Mouse (Mus musculus) left cerebral cortex, postnatal 25 days (tissue): ENCODE data around the gene Ism1. TPM values are rescaled to one million over a fixed set of nuclear protein-coding genes. Genes with fewer than 3 reads are reported as not detected.

Experiments
- DNase-seq, 2 experiments: peaks; one replicate each; pipeline ENCODE4 v3.0.0; 2022; ENCODE audit warnings: low spot score in 2 of 2, mixed read lengths in 1 of 2
- intact Hi-C: fragments of 180-260 bp; cut with DNase I; formaldehyde crosslinking; loops from one replicate; pipeline ENCODE4 v1.15.1; 2025
- total RNA-seq, 2 experiments: library from RNA; stranded (reverse); gene quantifications; 2 replicates each; pipeline ENCODE4 v1.2.3; 2021

The Ism1 gene
- 1 to 10 TPM; 6.6 to 7.5 TPM for total RNA-seq

DNA sequence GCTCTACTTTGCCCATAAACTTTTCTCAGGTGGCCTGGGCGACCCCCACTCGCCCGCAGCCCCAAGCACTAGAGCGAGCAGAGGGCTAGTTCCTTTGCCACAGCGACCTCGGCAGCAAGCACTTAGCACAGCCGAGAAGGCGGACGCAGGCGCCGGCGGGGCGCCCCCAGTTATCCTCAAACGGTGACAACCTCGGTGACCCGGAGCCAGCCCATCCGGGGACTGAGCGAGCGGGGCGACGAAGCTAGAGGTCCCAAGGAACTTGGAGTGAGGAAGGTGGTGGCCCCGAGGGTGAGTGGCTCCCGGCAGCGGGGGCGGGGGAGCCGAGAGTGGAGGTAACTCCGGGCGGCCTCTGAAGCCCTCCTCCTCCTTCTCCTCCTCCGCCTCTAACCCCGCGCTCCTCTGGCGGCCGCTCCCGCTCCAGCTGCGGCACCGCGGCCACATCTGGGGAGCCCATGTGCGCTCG, at the start of gene Ism1:
Gene Ism1, plus strand, starts transcription at position 370 of the 466 bp plus-strand sequence.
- intact Hi-C loops, result loop anchor here (5.0 to 10.0 kb wide), 2 partner anchors 39 to 287 kb away; no protein-coding TSS in a partner anchor
- DNase-seq, result peak in 1 of 2 experiments; percentile 49

DNA sequence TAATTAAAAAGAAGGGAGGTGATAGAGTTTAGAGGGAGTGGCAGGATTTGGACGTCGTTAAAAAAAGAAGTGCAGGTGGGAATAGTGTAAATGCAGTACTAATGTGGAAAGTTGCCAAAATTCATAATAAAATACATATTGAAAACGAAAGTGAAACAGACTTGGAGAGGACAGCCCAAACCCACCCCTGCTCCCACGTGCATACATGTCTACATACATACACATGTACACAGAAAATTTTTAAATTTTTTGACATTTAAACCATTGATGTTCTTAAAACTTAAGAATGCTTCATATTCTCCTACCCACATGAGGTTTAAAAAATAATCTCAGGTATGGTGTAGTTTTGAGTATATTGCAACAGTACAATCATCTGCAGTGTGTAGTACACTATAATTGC, 49.2 kb upstream of the Ism1 start:
- intact Hi-C loops, result no loop called here
- DNase-seq, result no peak

DNA sequence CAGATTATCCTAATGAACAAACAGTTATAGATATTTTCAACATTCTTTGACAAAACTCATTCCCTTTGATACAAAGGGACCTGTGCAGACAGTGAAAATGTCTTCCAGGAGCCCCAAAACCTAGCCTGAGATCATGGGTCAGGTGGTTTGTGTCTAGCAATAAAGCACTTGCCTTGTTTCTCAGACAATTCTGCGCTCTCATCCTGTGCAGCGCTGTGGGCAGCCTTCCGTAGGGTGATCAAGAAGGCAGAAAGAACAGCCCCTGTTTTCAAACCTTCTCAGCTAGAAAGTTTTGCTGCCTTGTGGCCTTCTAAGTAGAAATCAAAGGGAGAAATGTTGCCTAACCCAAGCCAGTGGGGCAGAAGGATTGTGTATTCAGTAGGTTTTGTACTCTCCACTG, 48.3 kb upstream of the Ism1 start:
- intact Hi-C loops, result no loop called here
- DNase-seq, result no peak

DNA sequence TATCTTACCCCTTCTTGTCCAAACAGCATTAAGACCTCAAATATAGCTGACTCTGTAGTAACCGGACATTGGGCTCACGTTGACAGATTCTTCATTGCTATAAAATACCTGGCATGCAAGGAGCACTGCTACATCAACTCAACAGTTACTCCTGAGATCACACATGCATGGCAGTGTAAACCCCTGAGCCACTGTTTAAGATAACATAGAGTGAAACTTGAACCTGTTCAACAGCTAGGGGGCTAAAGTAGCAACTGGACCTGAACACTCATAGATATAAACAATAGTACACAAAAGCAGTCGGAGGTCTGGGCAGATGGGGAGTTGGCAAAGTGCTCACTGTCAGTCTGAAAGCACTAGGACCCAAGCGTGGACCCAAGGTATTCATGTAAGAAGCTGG, 43.5 kb upstream of the Ism1 start:
- no peak for DNase-seq
- intact Hi-C loops, result no loop called here

DNA sequence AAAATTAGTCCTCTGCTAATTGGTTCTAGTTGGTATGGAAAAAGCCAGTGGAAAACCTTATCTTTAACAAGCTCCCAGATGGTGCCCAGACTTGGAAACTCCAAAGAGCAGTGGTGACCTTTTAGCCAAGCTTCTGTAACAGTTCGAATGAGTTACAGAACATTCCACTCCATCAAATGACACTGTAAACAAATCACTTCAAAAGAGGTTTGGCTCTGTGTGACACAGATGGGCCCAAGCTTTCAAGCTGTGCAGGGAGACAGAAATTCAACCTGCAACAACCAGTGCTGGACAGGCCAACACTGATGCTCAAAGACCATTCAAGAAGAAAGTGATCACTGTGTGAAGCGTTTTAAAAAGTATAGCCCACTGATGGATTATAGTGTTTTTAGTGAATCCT, 40.1 kb upstream of the Ism1 start:
- intact Hi-C loops, result no loop called here

DNA sequence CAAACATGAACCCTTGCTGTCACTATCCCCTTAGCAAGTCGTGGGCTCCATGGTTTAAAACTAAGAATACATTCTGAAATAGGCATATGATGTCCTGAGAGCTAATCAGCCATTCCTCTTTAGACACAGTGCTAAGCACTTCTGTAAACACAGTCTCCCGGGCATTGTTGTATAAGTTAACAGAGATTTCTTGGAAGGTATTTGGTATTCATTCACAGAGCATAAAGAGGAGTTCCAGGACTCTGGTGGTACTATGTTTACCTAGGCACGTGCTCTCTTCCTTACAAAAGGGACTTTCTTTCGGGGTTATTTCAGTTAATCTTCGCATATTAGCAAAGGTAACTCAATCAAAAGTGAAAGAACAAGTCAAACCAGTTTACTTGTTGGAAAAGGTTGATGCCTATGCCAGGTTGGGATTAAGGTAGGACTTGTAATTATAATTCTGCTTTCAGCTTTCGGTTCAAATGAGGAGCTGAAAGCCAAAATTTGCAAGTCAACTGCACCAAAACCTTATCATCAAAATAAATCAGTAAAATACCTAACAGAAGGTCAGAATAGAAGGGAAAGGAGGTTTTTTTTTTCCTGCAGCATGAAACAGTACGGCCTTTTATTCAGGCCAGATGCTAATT, 36.1 kb upstream of the Ism1 start:
- intact Hi-C loops, result no loop called here
- no peak for DNase-seq

More for the DNA sequence above, 40.1 kb upstream of the Ism1 start:
- no peak for DNase-seq

DNA sequence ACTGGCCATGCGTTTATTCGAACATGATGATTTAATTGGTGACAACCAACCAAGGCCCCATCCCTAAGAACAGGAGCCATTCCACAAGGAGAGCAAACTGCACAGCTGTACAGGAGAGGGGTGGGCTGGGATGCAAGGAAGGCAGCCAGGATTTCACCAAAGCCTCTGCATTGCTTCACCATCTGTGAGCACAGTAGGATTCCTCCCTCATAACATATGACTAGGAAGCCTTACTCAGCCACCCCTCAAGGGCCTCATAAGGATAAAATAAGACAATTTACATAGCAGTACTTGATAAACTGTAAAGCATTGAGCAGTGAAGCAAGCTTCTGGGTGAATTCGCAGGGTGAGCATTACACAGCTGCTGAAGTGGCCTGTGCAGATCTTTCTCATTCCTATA, 28.5 kb upstream of the Ism1 start:
- DNase-seq, result peak in 1 of 2 experiments; percentile 82
- intact Hi-C loops, result no loop called here

DNA sequence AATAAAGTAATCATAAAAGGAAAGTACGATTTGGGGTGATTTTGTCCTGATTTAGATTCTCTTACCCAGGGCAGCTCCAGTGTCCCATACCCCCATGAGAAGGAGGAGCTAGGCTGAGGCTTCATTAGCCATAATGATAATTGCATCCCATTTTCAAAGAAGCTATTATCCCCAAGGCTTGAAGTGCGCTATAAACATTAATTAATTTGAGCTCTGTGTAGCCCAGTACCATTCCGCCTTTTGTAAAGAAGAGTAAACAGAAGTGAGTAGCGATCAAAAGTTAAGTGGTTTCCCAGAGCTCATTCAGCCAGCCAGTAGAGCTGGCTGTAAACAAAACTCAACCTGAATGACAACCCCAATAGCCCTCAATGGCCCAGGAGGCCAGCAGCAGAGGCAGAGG, 21.2 kb upstream of the Ism1 start:
- intact Hi-C loops, result no loop called here
- DNase-seq, result no peak

DNA sequence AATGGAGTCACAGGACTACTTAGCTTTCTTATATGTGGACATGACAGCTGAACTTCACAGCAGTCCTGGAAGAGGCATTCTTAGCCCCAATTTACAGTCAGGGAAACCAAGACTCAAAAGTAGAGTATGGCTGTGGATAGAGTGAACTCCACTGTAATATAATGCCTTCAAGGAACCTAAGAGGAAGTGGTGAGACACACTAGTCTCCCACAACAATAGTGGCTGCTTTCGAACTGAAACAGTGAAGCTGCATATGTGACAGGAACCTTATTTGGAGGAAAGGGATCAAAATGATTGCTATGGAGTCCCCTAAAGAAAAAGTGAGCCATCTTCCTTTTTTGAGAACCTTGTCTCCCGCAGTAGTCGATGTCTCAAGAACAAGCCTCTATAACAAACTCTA, 6.1 kb upstream of the Ism1 start:
- DNase-seq, result no peak
- intact Hi-C loops, result loop anchor here (10.0 kb wide), 1 partner anchor 293 kb away; no protein-coding TSS in a partner anchor

DNA sequence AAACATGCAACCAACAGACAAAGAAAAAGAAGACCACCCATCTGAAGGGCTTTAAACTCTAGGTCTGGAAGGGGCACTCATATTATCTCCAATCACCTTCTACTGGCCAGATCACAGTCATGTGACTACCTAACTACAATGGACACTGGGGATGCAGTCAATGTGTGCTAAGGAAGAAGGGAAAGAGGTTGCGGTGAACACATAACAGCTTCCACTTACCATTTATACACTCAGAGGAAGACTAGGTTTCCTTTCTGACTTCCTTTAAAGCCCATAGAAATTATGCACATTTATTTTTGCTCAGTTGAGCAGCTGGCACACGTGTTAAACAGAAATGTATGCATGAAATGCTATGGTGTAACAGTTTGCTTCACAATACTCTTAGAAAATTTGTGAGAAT, 5.6 kb upstream of the Ism1 start:
- intact Hi-C loops, result loop anchor here (10.0 kb wide), 1 partner anchor 292 kb away; no protein-coding TSS in a partner anchor
- DNase-seq, result no peak

DNA sequence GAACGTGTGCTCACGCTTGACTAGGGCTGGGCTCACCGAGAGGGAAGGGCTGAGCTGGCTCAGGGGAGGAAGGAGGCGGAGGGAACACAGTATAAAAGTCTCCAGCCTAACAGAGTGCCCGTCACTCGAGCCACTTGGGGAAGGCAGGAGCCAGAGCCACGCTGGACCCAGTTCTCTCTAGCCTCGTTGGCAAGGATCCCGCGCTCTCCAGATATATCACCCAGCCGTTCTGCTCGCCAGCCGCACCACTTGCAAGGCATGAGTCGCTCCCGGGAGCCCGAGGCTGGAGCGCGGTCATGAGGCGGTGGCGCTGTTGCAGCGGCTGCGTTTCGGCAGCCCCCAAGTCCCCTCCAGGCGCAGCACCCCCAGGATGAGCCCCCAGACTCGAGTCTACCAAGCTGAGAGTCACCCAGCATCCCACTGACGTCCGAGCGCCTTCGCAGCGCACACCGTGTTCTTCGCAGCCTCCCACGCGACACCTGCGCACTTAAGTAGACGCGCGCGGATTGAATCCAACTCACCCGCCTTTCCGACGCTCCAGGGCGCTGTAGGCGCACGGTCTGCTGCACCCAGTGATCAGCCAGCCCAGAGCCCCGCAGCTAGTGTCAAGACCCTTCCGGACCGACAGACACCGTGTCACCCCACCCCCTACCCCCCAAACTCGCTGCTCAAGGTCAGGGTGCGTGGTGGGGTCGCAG, 764 bp upstream of the Ism1 start:
- peak; percentile 84 to 89 for DNase-seq
- intact Hi-C loops, result loop anchor here (5.0 to 10.0 kb wide), 2 partner anchors 40 to 288 kb away; no protein-coding TSS in a partner anchor

DNA sequence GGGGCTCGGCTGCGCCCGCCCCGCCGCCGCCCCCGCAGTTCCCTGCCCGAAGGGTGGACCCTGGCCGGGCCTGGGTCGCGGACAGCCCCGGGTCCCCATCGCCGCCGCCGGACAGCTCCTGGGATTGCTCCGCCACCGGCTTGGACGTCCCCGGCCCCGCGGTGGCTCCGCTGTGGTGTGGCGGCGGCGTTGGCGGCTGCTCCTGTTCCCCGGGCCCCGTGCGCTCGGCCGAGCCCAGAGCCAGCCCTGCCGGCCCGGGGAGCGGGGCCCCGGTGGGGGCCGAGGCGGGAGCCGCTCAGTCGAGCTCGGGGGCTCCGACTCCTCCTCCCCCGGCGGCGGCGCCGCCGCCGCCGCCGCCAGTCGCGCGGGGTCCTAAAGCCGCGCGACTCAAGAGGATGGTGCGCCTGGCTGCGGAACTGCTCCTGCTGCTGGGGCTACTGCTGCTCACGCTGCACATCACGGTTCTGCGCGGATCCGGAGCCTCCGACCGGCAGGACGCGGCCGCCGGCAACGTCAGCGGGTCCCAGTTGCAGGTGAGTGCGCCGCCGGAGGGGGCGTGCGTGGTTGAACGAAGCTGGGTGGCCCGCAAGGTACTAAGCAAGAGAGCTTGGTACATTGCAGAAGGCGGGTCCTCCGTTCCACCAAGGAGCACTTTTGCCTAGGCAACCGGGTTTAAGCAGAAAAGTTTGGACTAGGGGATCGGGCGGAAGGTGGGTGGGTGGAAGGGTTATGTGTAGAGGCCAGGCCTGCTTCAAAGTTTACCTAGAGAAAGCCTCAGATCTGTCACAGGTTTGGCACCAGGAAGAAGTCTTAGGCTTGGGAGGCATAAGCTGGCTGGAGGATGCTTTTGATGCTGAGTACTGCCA, 530 bp downstream of the Ism1 start:
- intact Hi-C loops, result loop anchor here (5.0 to 10.0 kb wide), 2 partner anchors 39 to 286 kb away; no protein-coding TSS in a partner anchor
- DNase-seq, result peak; percentile 69 to 77

DNA sequence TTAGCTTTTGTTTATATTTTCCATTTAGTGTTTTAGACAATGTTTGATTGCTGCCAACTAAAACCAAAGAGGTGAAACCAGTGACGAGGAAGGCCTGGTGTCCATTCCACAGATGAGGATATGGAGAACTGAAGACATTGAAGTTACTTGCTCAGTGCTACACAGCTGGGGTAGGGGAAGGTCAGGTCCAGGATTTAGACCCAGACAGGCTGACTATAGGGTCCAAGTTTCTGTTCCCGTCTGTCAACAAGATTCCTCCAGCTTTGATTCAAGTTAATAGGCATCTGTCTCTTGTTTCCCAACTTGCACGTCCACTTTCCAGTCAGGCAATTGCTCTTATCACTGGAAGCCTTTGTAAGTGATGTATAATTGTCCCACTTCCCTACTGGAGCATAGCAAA, 4.6 kb downstream of the Ism1 start:
- intact Hi-C loops, result no loop called here
- no peak for DNase-seq

DNA sequence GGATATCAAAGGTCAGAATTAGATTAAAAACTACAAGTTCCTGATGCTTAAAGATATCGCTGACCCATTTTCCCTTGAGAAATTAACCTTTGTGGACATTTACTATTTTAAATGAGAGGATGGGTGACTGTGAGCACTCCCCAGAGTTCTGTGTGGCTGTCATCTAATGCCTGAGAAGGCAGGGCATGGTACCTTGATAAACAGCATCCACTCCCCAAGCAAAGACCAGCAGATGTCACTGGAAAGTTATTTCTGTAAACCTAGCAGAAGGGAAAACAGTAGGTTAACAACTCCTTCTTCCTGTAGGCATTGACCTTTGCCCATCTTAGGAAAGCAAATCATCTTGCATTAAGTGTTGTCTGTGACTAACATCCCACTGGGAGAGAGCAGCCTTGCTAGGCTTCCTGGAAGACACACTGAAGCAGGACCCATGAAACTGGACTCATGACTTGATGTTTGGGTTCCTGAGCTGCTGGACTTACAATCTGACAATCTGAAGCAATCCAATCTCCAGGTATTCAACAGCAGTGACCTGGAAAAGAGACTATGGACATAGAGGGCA, 11.5 kb downstream of the Ism1 start:
- intact Hi-C loops, result no loop called here
- no peak for DNase-seq

DNA sequence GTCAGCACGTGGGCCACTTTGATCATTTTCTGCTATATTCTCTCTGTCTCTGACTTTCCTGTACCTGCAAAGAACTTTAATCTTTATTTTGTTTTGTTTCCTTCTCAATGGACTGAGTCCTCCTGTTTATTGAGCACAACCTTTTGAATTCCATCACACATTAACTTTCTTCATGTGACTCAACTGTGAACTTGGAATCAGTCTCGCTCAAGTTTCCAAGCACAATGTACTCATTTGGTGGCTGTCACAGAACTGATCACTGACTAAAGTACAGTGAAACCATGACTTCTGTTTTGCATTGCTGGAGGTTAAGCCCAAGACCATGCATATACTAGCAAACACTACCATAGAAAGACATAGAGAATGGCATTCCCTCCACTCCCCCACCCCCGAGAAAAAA, 15.5 kb downstream of the Ism1 start:
- no peak for DNase-seq
- intact Hi-C loops, result no loop called here

DNA sequence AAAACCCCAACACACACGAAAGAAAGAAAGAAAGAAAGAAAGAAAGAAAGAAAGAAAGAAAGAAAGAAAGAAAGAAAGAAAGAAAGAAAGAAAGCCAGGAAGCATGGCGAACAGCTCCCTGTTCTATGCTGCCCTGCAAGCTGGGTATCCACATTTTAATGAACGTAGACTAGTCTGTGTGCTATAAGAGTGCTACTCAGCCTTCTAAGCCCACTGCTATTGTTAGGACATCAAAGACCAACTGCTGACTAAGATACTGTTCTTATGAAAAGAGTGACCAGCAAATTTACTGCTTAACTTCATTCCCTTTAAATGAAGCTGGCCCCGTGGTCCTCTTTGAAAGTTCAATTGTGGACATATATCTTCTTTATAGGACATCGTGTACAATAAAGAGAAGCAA, 16.7 kb downstream of the Ism1 start:
- intact Hi-C loops, result no loop called here
- DNase-seq, result no peak

DNA sequence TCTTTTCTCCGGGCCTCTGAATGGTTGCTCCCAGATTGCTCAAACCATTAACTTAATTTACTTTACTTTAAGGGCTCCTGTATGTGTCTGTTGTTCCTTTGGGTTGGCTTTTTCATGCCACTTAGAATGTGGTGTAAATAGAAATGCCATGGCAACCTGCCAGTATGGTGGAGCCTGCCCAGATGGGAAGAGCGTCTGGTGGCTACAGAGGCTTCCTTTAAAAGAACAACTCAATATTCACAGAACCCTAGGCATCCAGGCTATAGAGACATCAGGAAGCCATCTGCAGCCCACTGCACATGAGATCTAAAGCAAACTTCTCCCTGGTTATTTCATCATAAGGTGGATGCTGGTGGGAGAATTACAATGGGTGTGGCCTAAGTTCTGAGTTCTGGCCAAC, 18.6 kb downstream of the Ism1 start:
- intact Hi-C loops, result no loop called here
- DNase-seq, result peak; percentile 23 to 28

DNA sequence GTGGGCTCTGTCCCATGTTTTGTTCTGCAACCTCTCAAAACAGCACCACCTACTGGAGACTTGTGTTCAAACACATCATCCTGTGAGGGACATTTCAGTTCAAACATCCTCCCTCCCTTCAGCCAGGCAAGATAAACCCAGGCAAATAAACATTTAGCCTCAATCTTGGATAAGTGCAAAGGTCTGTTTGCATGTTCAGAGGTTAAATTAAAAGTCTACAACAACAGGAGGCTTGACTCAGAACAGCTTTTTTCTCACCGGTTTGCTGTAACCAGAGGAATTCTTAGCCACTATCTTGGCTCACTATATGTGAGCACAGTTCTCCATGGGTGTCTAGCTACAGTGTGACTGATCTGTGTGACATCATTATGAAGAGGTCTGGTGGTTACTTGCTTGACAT, 22.6 kb downstream of the Ism1 start:
- DNase-seq, result no peak
- intact Hi-C loops, result no loop called here

DNA sequence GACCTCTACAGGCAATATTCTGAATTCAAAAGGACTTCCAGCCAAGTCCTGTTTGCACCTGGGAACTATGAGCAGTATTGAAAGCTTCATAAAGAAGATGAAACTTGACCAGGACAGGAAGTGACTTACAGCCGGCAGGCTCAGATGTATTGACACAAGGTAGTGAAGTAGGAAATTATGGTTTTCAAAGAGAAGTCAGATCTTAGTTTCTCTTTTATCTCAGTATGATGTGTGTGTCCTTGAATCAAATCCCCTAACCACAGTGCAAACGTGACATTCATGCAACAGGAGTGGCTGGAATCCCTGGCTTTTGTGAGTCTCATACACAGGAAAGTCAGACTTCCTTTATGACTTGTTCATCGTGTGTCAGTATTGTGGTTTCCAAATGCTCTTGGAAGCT, 27.0 kb downstream of the Ism1 start:
- no peak for DNase-seq
- intact Hi-C loops, result no loop called here
